Mouse (Mus musculus): Measurements from ENCODE around the gene Tmem136. TPM values are rescaled to one million over a fixed set of nuclear protein-coding genes. Genes with fewer than 3 reads are reported as not detected.
"Not testable (repeated sequence)": the region's sequence is repeated elsewhere in the genome, so short reads cannot be mapped to it uniquely, and the experiment has no call there.

The Tmem136 gene
- total RNA-seq (2017) = not detected in 2 replicates

- no peak for ATAC-seq (ENCODE audit: extremely low read depth, insufficient number of reproducible peaks, low FRiP score, poor library complexity, severe bottlenecking)
Measured at GRCm38 (mm10) chr9:43116134-43116996, at the start of gene Tmem136. Tmem136 (minus strand) TSS chr9:43116570.

GRCm38 (mm10) chr9:43155960-43156359 lies 39.6 kb upstream of the Tmem136 start:
- no peak for ATAC-seq (ENCODE audit: extremely low read depth, insufficient number of reproducible peaks, low FRiP score, poor library complexity, severe bottlenecking)

- no peak for ATAC-seq (ENCODE audit: extremely low read depth, insufficient number of reproducible peaks, low FRiP score, poor library complexity, severe bottlenecking)
Measured at GRCm38 (mm10) chr9:43151779-43152178, 35.4 kb upstream of the Tmem136 start.

- no peak for ATAC-seq (ENCODE audit: extremely low read depth, insufficient number of reproducible peaks, low FRiP score, poor library complexity, severe bottlenecking)
Measured at GRCm38 (mm10) chr9:43150957-43151356, 34.6 kb upstream of the Tmem136 start.

DNA sequence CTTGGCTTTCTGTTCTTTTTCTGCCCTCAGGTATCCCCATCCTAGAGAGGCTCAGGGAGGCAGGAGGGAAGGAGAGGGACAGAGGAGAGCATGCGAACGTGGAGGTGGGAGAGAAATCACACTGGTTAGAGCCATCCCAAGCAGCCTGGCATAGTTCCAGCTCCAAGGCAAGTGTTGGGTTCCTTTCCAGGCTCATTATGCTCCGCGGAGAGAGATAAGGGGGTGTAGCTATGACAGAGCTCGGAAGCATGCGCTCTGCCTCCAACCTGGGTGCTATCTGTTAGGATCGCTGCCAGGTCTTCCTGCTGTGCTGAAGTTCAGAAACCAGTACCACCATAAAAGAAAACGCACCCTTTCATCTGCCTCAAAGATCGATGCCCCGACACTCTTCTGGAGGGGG lies 33.7 kb upstream of the Tmem136 start:
- no peak for ATAC-seq (ENCODE audit: extremely low read depth, insufficient number of reproducible peaks, low FRiP score, poor library complexity, severe bottlenecking)

DNA sequence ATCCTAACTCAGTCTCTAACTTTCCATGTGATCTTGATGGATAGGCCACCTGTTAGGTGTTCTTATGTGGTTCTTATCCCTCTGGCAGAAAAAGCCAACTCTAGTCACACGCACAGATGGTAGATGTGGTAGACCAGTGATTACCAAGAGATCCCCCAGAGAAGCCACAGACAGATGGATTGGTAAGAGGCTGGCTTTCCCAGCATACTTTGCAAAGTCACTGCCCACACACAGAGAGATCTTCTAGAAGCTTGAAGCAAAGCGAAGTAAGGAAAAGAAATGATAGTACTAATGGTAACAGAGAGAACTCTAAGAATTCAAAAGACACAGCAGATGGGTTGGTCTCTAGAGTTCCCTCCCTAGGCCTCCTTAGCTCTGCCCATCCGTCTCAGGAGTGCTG lies 33.1 kb upstream of the Tmem136 start:
- ATAC-seq (ENCODE audit: extremely low read depth, insufficient number of reproducible peaks, low FRiP score, poor library complexity, severe bottlenecking) = no peak

GRCm38 (mm10) chr9:43145196-43145595 lies 28.8 kb upstream of the Tmem136 start:
- ATAC-seq (ENCODE audit: extremely low read depth, insufficient number of reproducible peaks, low FRiP score, poor library complexity, severe bottlenecking) = no peak

DNA sequence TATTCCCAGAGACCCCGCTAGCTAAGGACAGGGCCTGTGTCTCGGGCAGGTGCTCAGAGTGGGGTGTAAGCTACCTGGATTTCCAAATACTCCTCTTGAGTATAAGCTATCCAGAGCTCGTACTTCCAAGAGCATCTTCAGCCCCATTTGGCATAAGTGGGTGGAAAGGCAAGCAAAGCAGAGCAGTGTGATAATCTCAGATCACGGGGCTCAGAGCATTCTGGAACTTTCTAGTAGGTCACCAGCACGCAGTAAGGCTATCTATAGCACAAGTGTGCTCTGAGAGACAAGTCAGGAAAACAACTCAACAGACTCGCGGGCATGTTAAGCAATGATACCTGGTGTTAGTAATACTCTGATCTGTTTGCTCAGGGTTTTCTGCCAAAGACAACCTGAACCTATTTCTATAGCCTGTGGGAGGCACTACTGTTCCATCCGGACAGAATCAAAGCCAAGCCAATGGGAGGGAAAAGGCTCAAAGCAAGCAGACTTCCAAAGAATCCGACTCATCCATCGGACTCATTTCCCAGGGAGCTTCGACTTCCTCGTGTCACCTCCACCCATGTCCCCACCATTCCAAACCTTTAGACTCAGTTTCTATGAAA lies 27.9 kb upstream of the Tmem136 start:
- no peak for ATAC-seq (ENCODE audit: extremely low read depth, insufficient number of reproducible peaks, low FRiP score, poor library complexity, severe bottlenecking)

GRCm38 (mm10) chr9:43141839-43142238 lies 25.5 kb upstream of the Tmem136 start:
- ATAC-seq (ENCODE audit: extremely low read depth, insufficient number of reproducible peaks, low FRiP score, poor library complexity, severe bottlenecking) = no peak

- no peak for ATAC-seq (ENCODE audit: extremely low read depth, insufficient number of reproducible peaks, low FRiP score, poor library complexity, severe bottlenecking)
Measured at GRCm38 (mm10) chr9:43133525-43133924, 17.2 kb upstream of the Tmem136 start.

GRCm38 (mm10) chr9:43132380-43132779 lies 16.0 kb upstream of the Tmem136 start:
- ATAC-seq (ENCODE audit: extremely low read depth, insufficient number of reproducible peaks, low FRiP score, poor library complexity, severe bottlenecking) = no peak

DNA sequence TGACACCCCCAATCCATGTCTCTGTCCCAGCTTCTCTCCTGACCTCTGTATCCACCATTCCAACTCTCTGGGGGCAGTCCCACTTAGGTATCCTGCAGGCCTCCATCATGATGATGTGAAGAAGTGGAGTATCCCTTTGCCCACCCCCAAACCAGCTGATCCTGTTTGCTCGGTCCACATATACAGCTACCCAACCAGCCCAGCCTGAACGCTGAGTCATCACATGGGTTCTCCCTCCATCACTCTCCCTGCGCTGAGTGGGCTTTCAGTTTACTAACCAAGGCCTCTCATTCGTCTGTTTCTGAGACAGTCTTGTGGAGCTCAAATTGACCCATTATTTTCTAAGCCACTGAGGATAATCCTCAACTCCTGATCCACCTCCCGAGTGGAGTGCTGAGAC lies 15.6 kb upstream of the Tmem136 start:
- ATAC-seq (ENCODE audit: extremely low read depth, insufficient number of reproducible peaks, low FRiP score, poor library complexity, severe bottlenecking) = no peak

DNA sequence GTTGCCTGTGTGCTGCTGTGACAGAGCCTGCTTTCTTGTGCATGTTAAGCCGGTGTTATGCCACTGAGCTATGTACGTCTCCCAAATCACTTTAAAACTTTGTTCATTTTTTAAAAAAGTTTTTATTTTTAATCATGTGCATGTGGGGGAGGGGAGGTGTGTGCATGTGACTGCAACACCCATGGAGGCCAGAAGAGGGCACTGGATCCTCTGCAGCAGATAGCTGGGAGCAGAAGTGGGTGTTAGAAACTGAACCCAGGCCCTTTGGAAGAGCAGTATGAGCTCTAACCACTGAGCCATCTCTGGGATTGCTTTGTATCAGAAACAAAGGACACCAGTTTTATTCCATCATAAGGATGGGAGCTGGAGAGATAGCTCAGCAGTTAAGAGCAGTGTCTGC lies 14.3 kb upstream of the Tmem136 start:
- no peak for ATAC-seq (ENCODE audit: extremely low read depth, insufficient number of reproducible peaks, low FRiP score, poor library complexity, severe bottlenecking)

- ATAC-seq (ENCODE audit: extremely low read depth, insufficient number of reproducible peaks, low FRiP score, poor library complexity, severe bottlenecking) = no peak
Measured at GRCm38 (mm10) chr9:43127101-43127787, 10.9 kb upstream of the Tmem136 start.

- no peak for ATAC-seq (ENCODE audit: extremely low read depth, insufficient number of reproducible peaks, low FRiP score, poor library complexity, severe bottlenecking)
Measured at GRCm38 (mm10) chr9:43122379-43122778, 6.0 kb upstream of the Tmem136 start.

- not testable (repeated sequence) for ATAC-seq (ENCODE audit: extremely low read depth, insufficient number of reproducible peaks, low FRiP score, poor library complexity, severe bottlenecking)
Measured at GRCm38 (mm10) chr9:43121948-43122347, 5.6 kb upstream of the Tmem136 start.

- no peak for ATAC-seq (ENCODE audit: extremely low read depth, insufficient number of reproducible peaks, low FRiP score, poor library complexity, severe bottlenecking)
Measured at GRCm38 (mm10) chr9:43116997-43117336, 597 bp upstream of the Tmem136 start.

DNA sequence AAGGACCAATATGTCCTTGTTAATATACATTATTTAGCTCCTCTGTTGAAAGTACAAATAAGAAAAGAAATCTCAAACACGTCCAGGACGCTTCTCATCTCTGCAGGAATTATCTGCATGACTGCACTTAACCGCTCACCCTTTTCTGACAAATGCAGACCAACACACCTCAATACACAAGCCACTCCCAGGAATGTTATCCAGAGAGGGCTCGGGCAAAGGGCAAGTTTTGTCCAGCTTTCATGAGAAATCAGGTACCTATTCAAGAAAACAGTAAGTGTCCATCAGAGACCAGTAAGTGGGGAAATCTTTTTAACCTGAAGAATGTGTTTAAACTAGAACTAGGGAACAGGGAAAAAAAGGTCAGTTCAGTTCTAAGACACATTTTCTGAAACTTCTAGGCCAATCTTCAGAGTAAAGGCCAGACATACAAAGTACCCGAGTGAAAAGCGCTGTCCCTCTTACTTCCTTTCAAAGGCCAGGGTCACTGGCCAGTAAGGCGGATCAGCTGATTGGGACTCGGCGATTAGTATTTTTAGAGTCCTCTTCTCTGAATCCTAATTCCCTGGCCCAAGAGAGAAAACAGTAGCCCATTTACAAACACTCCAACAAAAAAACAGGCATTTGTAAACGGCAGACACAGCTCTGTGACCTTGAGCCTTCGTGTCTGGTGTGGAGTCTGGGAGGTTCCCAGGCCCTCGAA lies 788 bp downstream of the Tmem136 start:
- ATAC-seq (ENCODE audit: extremely low read depth, insufficient number of reproducible peaks, low FRiP score, poor library complexity, severe bottlenecking) = no peak

- ATAC-seq (ENCODE audit: extremely low read depth, insufficient number of reproducible peaks, low FRiP score, poor library complexity, severe bottlenecking) = no peak
Measured at GRCm38 (mm10) chr9:43114833-43115232, 1.5 kb downstream of the Tmem136 start.
